Mouse (Mus musculus) cerebellum, adult 11-12 months (tissue): ENCODE data around the gene Cfap44.
A peak's percentile ranks its signal among the peaks of the same experiment; 100 is the strongest.

Experiments
- DNase-seq: peaks from one replicate; pipeline ENCODE4 v3.0.0; 2022

The Cfap44 gene

GRCm38 (mm10) chr16:44496971-44497464 is 102.4 kb downstream of the Cfap44 start:
- DNase-seq = no peak

GRCm38 (mm10) chr16:44498447-44498846 is 103.9 kb downstream of the Cfap44 start:
- DNase-seq = no peak

DNA sequence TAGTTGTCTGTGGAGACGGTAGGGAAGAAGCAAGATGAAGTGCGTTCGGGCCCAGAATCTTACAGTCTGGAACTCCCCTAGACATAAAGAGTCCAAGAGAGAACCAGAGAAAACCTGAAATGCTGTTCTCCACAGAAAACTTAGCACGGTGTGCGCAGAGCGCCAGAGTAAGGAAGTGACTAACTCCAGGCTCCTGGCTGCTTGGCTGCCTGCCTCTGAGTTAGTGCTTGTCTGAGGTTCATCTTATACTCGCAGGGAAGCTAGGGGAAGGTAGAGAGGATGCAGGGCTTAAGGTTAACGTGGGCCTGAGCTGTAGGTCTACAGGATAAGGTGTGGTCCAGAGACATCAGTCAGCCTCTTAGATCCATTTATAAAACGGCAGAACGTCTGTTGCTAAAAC is 107.2 kb downstream of the Cfap44 start:
- no peak for DNase-seq

DNA sequence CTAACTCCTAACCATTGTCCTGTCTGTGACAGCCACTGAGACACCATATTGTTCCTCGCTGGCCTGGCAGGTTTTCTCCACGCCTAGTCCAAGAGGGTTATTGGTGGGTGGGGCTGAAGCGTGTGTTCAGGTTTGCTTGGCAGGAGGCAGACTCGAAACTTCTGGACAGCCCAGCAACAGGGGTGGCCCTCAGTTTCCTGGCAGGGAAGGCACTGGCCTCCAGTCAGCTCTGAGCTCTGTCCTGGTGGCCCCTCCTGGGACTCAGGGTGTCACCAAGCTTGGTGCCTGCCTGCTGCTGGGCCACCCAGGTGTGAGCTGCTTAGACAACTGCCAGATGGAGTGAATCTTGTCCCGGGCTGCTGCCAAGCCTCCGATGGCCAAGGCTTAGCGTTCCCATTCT is 107.7 kb downstream of the Cfap44 start:
- DNase-seq = peak; percentile 66

- DNase-seq = peak; percentile 77
These were observed 108.4 kb downstream of the Cfap44 start for GRCm38 (mm10) chr16:44502895-44503575.

DNA sequence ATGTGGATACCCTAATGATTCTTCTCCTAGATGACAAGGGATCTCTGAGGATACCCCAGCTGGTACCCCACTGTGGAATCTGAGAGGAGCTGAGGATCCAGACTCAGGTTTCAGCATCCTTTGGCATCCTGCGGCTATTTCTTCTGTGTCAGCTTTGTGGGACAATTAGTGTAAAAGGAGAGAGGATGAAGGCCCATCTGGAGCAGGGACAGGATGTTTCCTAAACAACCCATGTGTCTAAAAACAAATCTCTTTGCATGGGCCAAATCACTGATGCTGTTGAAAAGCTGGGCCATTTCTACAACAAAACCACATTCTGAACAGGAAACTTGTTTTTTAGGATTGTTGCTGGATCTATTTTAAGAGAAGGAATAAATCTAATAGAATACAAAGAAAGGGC is 110.6 kb downstream of the Cfap44 start:
- no peak for DNase-seq

- no peak for DNase-seq
These were observed 112.7 kb downstream of the Cfap44 start for GRCm38 (mm10) chr16:44507027-44507929.

- no peak for DNase-seq
These were observed 113.4 kb downstream of the Cfap44 start for GRCm38 (mm10) chr16:44508025-44508424.

DNA sequence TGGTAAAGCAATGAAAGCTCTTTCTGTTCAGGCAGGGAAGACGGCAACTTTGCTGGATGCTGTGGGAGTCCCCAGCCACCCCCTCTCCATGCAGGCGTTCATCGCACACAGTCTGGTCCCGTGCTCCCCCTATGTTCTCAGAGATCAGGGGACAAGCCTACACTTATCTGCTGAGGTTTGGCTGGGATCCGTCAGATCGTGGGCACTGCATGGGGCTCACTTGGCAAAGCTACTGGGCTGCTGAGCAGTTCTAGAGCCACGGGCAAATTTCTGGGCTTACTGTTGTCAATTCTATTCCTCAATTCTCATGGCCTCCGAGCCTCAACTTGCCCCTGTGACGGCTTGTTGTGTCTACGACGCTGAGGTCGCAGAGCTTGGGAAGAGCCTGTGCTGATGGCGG is 114.2 kb downstream of the Cfap44 start:
- DNase-seq = peak; percentile 63

DNA sequence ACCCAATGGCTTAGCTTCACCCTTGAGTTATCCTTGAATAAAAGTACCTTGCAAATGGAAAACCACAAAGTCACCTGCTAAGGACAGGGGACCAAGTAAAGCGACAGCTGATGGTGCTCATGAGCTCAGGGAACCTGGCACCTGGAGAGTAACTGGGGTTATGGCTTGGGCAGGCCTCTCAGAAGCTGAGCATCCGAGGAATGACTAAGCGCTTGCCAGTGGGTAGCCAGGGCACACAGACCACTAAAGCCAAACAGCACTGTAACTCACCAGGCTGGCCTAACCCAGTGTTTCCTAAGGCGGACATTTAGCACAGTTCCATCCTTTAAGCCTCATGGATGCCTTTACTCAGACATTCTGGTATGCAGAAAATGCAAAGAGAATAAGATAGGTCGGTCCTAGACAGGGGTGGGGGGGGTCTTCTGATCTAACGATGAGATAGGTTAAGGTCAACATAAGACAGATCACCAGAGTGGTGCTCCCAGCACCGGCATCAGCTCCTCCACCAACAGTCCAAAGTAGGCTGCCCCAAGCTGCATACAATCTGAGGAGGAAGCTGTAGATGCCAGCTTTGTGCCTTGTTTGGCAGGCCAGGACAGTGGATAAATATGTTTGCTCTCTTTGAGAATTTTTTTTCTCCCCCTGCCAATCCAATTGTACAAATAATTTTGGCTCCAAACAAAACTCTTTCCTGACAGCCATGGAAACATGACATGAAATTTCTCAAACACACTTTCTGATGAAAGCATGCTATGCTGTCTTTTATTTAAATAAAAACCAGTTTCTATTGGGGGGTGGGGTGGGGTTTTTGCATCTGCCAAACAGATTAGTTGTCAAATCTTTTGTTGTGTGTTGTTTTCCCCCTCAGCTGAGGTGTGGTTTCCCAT is 115.1 kb downstream of the Cfap44 start:
- peak; percentile 72 for DNase-seq

- DNase-seq = no peak
These were observed 116.1 kb downstream of the Cfap44 start for GRCm38 (mm10) chr16:44510521-44511213.

GRCm38 (mm10) chr16:44516498-44516897 is 121.9 kb downstream of the Cfap44 start:
- no peak for DNase-seq

- peak; percentile 76 for DNase-seq
These were observed 129.0 kb downstream of the Cfap44 start for GRCm38 (mm10) chr16:44523595-44523994.

- DNase-seq = no peak
These were observed 131.4 kb downstream of the Cfap44 start for GRCm38 (mm10) chr16:44526044-44526443.

GRCm38 (mm10) chr16:44526689-44527088 is 132.1 kb downstream of the Cfap44 start:
- peak; percentile 76 for DNase-seq

DNA sequence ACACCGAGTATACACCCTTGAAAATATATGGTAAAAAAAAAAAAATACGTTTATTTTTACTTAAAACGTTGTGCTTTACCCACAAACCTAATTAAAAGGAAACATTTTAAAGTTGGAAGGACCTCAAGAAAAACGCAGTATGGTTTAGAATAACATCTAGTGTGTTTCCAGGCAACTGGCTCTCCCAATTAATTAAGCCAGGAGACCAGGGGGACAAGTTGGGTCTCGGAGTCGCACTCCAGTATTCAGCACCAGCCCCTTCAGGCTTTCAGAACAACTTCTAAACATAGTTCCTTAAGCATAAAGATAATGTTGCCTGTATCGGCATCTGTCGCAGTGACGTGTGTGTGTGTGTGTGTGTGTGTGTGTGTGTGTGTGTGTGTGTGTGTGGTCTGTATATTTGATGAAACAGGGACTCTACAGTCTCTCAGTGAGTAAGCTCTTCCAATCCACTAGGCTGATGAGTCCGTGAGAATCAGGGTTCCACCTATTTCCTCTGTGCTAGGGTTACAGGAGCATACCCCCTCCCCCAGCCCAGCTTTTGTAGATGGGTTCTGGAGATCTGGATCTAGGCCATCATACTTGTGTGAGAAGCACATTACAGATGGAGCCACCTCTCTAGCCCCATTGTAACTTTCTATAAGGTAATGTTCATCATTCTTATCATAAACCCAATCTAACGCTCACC is 132.8 kb downstream of the Cfap44 start:
- DNase-seq = no peak

DNA sequence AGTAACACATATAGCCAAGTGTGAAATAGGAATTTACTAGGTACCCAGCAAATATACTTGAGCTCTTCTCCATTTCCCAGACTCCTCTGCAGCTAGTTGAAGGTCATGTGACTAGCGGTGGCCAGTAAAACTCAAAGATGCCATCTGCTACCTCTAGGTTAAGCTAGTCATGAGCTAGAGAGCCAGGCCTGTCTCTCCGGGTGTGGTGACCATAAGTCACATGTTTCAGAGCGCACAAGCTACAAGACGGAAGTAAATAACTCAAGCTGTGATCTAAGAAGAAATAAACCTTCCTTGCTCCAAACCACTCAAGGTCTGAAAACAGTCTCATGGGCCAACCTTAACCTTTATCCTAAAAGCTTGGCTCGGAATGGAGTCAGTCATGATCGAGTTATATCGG is 134.4 kb downstream of the Cfap44 start:
- no peak for DNase-seq

GRCm38 (mm10) chr16:44529691-44530090 is 135.1 kb downstream of the Cfap44 start:
- DNase-seq = no peak

GRCm38 (mm10) chr16:44530191-44530590 is 135.6 kb downstream of the Cfap44 start:
- peak; percentile 53 for DNase-seq

DNA sequence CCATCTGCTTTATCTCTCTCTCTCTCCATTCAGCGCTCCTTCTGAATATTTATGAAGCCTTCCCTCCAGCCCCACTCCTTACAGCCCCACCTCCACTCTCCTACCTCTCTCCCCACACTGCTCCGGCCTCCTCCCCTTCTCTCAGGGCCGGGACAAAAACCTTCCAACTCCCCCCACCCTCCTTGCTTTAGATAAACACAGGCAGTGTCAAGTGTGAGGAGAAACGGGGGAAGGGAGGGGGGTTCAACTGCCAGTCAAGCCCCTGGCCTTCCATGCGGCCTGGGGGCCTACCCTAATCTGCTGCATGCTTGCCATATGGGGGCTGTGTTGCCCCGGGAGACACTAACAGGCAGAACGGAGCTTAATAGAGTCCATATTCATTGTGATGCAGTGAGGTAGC is 136.2 kb downstream of the Cfap44 start:
- DNase-seq = peak; percentile 39

DNA sequence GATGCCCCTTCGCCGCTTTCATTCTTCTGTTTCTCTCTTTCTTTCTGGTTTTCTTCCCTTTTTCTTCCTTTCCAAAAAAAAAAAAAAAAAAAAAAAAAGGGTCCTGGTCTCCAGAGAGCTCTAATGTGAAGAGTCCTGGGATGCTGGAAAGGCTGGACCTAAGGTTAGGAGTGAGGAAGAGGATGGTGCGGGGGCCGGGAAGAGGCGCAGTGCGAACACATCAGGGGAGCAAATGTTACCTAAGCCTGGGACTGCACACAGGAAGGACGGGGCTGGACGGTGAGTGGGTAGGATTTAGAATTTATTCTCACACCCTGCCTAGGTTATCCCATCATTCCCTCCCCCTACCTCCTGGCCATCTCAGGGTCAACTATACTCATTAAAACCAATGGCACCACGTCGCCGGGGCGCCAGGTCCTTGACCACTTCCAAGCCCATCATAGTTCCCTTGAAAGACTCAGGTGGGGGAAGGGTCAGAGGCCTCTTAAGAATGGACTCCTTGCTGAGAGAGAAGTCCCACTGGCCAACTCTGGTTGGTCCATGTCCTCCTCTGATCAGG is 136.7 kb downstream of the Cfap44 start:
- DNase-seq = peak; percentile 44
